Mouse (Mus musculus) lung, adult 2 months (tissue): ENCODE data around the gene Elmo1.

Experiments
- CTCF ChIP-seq: fragments of 200-500 bp; IDR thresholded peaks from 2 replicates; pipeline ENCODE4 v1.5.1; 2011; ENCODE audit warnings: mild to moderate bottlenecking, low read length, control low read depth; ENCODE audit not compliant: insufficient read depth
- POLR2A ChIP-seq: fragments of 200-500 bp; IDR thresholded peaks from 2 replicates; pipeline ENCODE4 v1.6.1; 2011; ENCODE audit warnings: low read depth, mild to moderate bottlenecking, control low read depth, low read length, borderline replicate concordance; ENCODE audit errors: extremely low read depth

DNA sequence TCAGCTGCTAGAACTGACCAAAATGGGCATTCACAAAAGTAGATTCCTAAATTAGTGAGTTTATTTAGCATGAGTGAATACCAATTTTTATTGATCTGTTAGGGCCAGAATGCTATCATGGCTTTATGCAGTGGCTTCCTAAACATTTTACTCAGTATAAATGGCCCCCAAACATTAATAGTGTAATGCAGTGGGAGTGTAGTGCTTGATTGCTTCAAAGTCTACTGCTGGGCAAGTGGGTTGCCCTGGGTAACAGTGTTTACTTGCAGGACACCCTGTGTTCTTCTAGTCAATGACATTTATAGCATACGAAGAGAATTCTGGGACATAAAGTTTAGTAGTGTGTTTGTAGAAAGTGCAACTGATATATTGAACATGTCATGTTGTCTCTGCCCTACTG lies 27.3 kb downstream of the Elmo1 start:
- TF ChIP-seq CTCF (no peak), POLR2A (no peak)
